Mouse (Mus musculus) CH12.LX (cell line): ENCODE results near the gene Map7d1. TPM values are rescaled to one million over a fixed set of nuclear protein-coding genes. Genes with fewer than 3 reads are reported as not detected.

Experiments used
- DNase-seq: peaks from one replicate; pipeline ENCODE4 v3.0.0-alpha.2; 2013; ENCODE audit errors: extremely low read depth
- H3K27ac ChIP-seq: 2 replicates; pipeline ENCODE4 v1.5.1; 2012; ENCODE audit warnings: low read depth, mild to moderate bottlenecking, control low read depth, moderate library complexity; ENCODE audit not compliant: insufficient read depth
- H3K27me3 ChIP-seq: replicated peaks from 2 replicates; pipeline ENCODE3; 2012; ENCODE audit warnings: inconsistent platforms
- H3K36me3 ChIP-seq, 2 experiments: replicated peaks in 1 of 2; 2 replicates each; pipeline versions ENCODE3 to v1.6.1; 2012; ENCODE audit warnings: inconsistent platforms in 1 of 2, low read length in 1 of 2, mild to moderate bottlenecking in 1 of 2, mixed read lengths in 1 of 2, moderate library complexity in 1 of 2; ENCODE audit not compliant: control insufficient read depth in 1 of 2, insufficient read depth in 1 of 2
- H3K4me1 ChIP-seq, 2 experiments: 2 replicates each; pipeline ENCODE4 v1.6.1; 2012; ENCODE audit warnings: inconsistent platforms in 1 of 2, moderate library complexity in 1 of 2; ENCODE audit not compliant: insufficient read depth in 2 of 2, control insufficient read depth in 1 of 2
- H3K4me2 ChIP-seq: 2 replicates; pipeline ENCODE4 v1.6.1; 2012; ENCODE audit warnings: low read depth, mild to moderate bottlenecking, control low read depth; ENCODE audit not compliant: poor library complexity, insufficient read depth, severe bottlenecking
- H3K4me3 ChIP-seq, 3 experiments: fragments of 150-350 bp in 1 of 3; sonication (generic) in 1 of 3; replicated peaks in 1 of 3; 2 replicates each; pipeline versions ENCODE3 to v1.5.1; 2011 to 2012; ENCODE audit warnings: low read depth in 2 of 3, low read length in 2 of 3, mild to moderate bottlenecking in 2 of 3, moderate library complexity in 2 of 3, control low read depth in 1 of 3, improper control_type of control experiment in 1 of 3, inconsistent platforms in 1 of 3, mixed read lengths in 1 of 3; ENCODE audit not compliant: poor library complexity in 1 of 3
- H3K79me2 ChIP-seq: replicated peaks from 2 replicates; pipeline ENCODE4 v1.6.1; 2012; ENCODE audit warnings: mild to moderate bottlenecking, moderate library complexity; ENCODE audit not compliant: control insufficient read depth, poor library complexity, insufficient read depth, severe bottlenecking; ENCODE audit errors: extremely low read depth
- H3K9ac ChIP-seq: 2 replicates; pipeline ENCODE4 v1.6.1; 2012; ENCODE audit warnings: low read depth, mild to moderate bottlenecking, control low read depth, moderate library complexity; ENCODE audit not compliant: insufficient read depth
- H3K9me3 ChIP-seq: replicated peaks from 2 replicates; pipeline ENCODE3; 2012; ENCODE audit warnings: low read length, inconsistent platforms, mixed read lengths
- BHLHE40 ChIP-seq: IDR thresholded peaks from 2 replicates; pipeline ENCODE4 v1.6.1; 2011; ENCODE audit warnings: mild to moderate bottlenecking, low read depth, low read length, improper control_type of control experiment
- CTCF ChIP-seq, 2 experiments: IDR thresholded peaks in 1 of 2; conservative IDR thresholded peaks in 1 of 2; 2 replicates each; pipeline ENCODE4 v1.5.1; 2011 to 2012; ENCODE audit warnings: low read depth in 2 of 2, low read length in 2 of 2, improper control_type of control experiment in 1 of 2, inconsistent platforms in 1 of 2, mild to moderate bottlenecking in 1 of 2, moderate library complexity in 1 of 2
- ELF1 ChIP-seq: IDR thresholded peaks from 2 replicates; pipeline ENCODE4 v1.6.1; 2014; ENCODE audit warnings: low read depth, mild to moderate bottlenecking, inconsistent platforms, low read length, improper control_type of control experiment
- EP300 ChIP-seq: IDR thresholded peaks from 2 replicates; pipeline ENCODE4 v1.6.1; 2011; ENCODE audit warnings: low read length, improper control_type of control experiment
- ETS1 ChIP-seq: conservative IDR thresholded peaks from 2 replicates; pipeline ENCODE4 v1.6.1; 2012; ENCODE audit warnings: low read depth, mild to moderate bottlenecking, inconsistent platforms, low read length, improper control_type of control experiment, moderate library complexity
- HCFC1 ChIP-seq: IDR thresholded peaks from 2 replicates; pipeline ENCODE4 v1.6.1; 2012; ENCODE audit warnings: low read depth, mild to moderate bottlenecking, inconsistent platforms, low read length, improper control_type of control experiment
- IRF4 ChIP-seq: IDR thresholded peaks from 2 replicates; pipeline ENCODE4 v1.6.1; 2014; ENCODE audit warnings: low read depth, mild to moderate bottlenecking, inconsistent platforms, low read length, improper control_type of control experiment
- JUN ChIP-seq: IDR thresholded peaks from 2 replicates; pipeline ENCODE4 v1.6.1; 2011; ENCODE audit warnings: low read depth, mild to moderate bottlenecking, low read length, improper control_type of control experiment, moderate library complexity; ENCODE audit not compliant: insufficient read depth
- KAT2A ChIP-seq: IDR thresholded peaks from 2 replicates; pipeline ENCODE4 v1.6.1; 2012; ENCODE audit warnings: low read length, improper control_type of control experiment, inconsistent platforms; ENCODE audit not compliant: insufficient replicate concordance
- MAFK ChIP-seq: IDR thresholded peaks from 2 replicates; pipeline ENCODE4 v1.6.1; 2011; ENCODE audit warnings: low read length, improper control_type of control experiment; ENCODE audit not compliant: insufficient replicate concordance
- MEF2A ChIP-seq: IDR thresholded peaks from 2 replicates; pipeline ENCODE4 v1.6.1; 2014; ENCODE audit warnings: low read depth, mild to moderate bottlenecking, inconsistent platforms, low read length, improper control_type of control experiment, borderline replicate concordance
- MXI1 ChIP-seq: IDR thresholded peaks from 2 replicates; pipeline ENCODE4 v1.6.1; 2011; ENCODE audit warnings: mild to moderate bottlenecking, low read depth, low read length, improper control_type of control experiment
- MYC ChIP-seq: IDR thresholded peaks from 2 replicates; pipeline ENCODE4 v1.6.1; 2011; ENCODE audit warnings: low read depth, mild to moderate bottlenecking, improper control_type of control experiment, low read length
- NELFE ChIP-seq: IDR thresholded peaks from 2 replicates; pipeline ENCODE4 v1.6.1; 2011; ENCODE audit warnings: low read depth, low read length, improper control_type of control experiment
- NRF1 ChIP-seq: IDR thresholded peaks from 2 replicates; pipeline ENCODE4 v1.6.1; 2014; ENCODE audit warnings: low read depth, mild to moderate bottlenecking, inconsistent platforms, low read length, improper control_type of control experiment, moderate library complexity
- POLR2A ChIP-seq: IDR thresholded peaks from 2 replicates; pipeline ENCODE4 v1.6.1; 2011; ENCODE audit warnings: low read depth, mild to moderate bottlenecking, improper control_type of control experiment, low read length
- POLR2AphosphoS2 ChIP-seq: IDR thresholded peaks from 2 replicates; pipeline ENCODE4 v1.6.1; 2011; ENCODE audit warnings: low read depth, low read length, improper control_type of control experiment
- RAD21 ChIP-seq: IDR thresholded peaks from 2 replicates; pipeline ENCODE4 v1.6.1; 2011; ENCODE audit warnings: low read depth, mild to moderate bottlenecking, low read length, improper control_type of control experiment, moderate library complexity
- SIN3A ChIP-seq: IDR thresholded peaks from 2 replicates; pipeline ENCODE4 v1.6.1; 2012; ENCODE audit warnings: low read length, improper control_type of control experiment, inconsistent platforms
- SMC3 ChIP-seq: IDR thresholded peaks from 2 replicates; pipeline ENCODE4 v1.6.1; 2011; ENCODE audit warnings: low read depth, low read length, improper control_type of control experiment
- TBP ChIP-seq: conservative IDR thresholded peaks from 2 replicates; pipeline ENCODE4 v1.6.1; 2011; ENCODE audit warnings: low read depth, low read length, improper control_type of control experiment
- TCF12 ChIP-seq: IDR thresholded peaks from 2 replicates; pipeline ENCODE4 v1.6.1; 2014; ENCODE audit warnings: low read depth, mild to moderate bottlenecking, inconsistent platforms, low read length, improper control_type of control experiment
- USF1 ChIP-seq: IDR thresholded peaks from 2 replicates; pipeline ENCODE4 v1.6.1; 2014; ENCODE audit warnings: low read depth, mild to moderate bottlenecking, inconsistent platforms, low read length, improper control_type of control experiment
- ZC3H11A ChIP-seq: IDR thresholded peaks from 2 replicates; pipeline ENCODE4 v1.6.1; 2012; ENCODE audit warnings: low read depth, mild to moderate bottlenecking, inconsistent platforms, low read length, improper control_type of control experiment
- ZMIZ1 ChIP-seq: IDR thresholded peaks from 2 replicates; pipeline ENCODE4 v1.6.1; 2012; ENCODE audit warnings: low read depth, mild to moderate bottlenecking, inconsistent platforms, low read length, improper control_type of control experiment
- ZNF384 ChIP-seq: IDR thresholded peaks from 2 replicates; pipeline ENCODE4 v1.6.1; 2012; ENCODE audit warnings: low read depth, low read length, improper control_type of control experiment, inconsistent platforms
- dilution Hi-C: fragments of 300-500 bp; cut with MboI; formaldehyde crosslinking; loops from 2 replicates; pipeline ENCODE4 v1.14.3; 2020; ENCODE audit warnings: low sequenced_read_pairs; ENCODE audit not compliant: extremely low pct_unique_long_range_greater_than_20kb, extremely low pct_ligation_motif_present
- in situ Hi-C: fragments of 300-500 bp; cut with MboI; formaldehyde crosslinking; loops from 3 replicates; pipeline ENCODE4 v1.14.3; 2019; ENCODE audit warnings: low sequenced_read_pairs, low pct_ligation_motif_present, low pct_unique_long_range_greater_than_20kb, mixed read lengths
- polyA plus RNA-seq: library from polyadenylated mRNA; unstranded; fragments of >175 nt; gene quantifications from 2 replicates; pipeline ENCODE4 v1.2.1, GENCODE M21; 2012; ENCODE audit warnings: low read depth; ENCODE audit not compliant: insufficient read length
- total RNA-seq, 2 experiments: library from RNA; depleted of rRNA; stranded (reverse); fragments of 300-350 nt in 1 of 2; fragments of >200 nt in 1 of 2; gene quantifications; 2 replicates each; pipeline ENCODE4 v1.2.3; 2012 to 2014

The Map7d1 gene
- total and polyA plus RNA-seq, 3 experiments = 12.5 to 62.2 (median 17.9) TPM

- H3K27me3 ChIP-seq = no peaks in the 10 kb centered on the region
- H3K27ac ChIP-seq = no peak overlapping the region
- H3K9ac ChIP-seq = no peak overlapping the region
- no peaks in the 10 kb centered on the region for H3K9me3 ChIP-seq
- dilution Hi-C loops = no loop called here
- no peak overlapping the region for H3K4me3 ChIP-seq
- H3K79me2 ChIP-seq = no peaks in the 10 kb centered on the region
- TF ChIP-seq NELFE (peak; percentile 45; the same call in 1 of the 2 replicates), CTCF (conservative IDR thresholded peaks at IDR 0.05 in 1 of 2, IDR thresholded peaks at IDR 0.05 in 1 of 2; ENCODE audit: low read depth in 2 of 2, low read length in 2 of 2) (peak; percentile 68 to 99), MEF2A (peak; percentile 53; the same call in 1 of the 2 replicates), JUN (0 out of 2 replicates have a peak, but pooled peaks have one; percentile 15), USF1 (no peak), ZC3H11A (peak; percentile 98), MYC (0 out of 2 replicates have a peak, but pooled peaks have one; percentile 53), IRF4 (peak; percentile 57), KAT2A (0 out of 2 replicates have a peak, but pooled peaks have one; percentile 26), POLR2AphosphoS2 (no peak), HCFC1 (peak; percentile 47; the same call in 1 of the 2 replicates), ELF1 (peak; percentile 39; the same call in 1 of the 2 replicates), MAFK (no peak), ZMIZ1 (no peak), TCF12 (no peak), SIN3A (peak; percentile 71), NRF1 (0 out of 2 replicates have a peak, but pooled peaks have one; percentile 40), RAD21 (peak; percentile 100), SMC3 (peak; percentile 100)
- peak; percentile 91 for DNase-seq
- H3K4me1 ChIP-seq = peaks cover 13 to 49% of the 10 kb centered on the region in 2 experiments
- in situ Hi-C loops = loop anchor here (5.0 kb wide), 2 partner anchors 35 to 75 kb away; partner anchors contain the start of gene Trappc3
- peaks cover 6 to 26% of the 10 kb centered on the region in 2 experiments for H3K36me3 ChIP-seq
- H3K4me2 ChIP-seq = peak overlapping the region; percentile 59
These were observed 28.9 kb downstream of the Map7d1 start for GRCm38 (mm10) chr4:126227077-126227761.

- TF ChIP-seq MEF2A (no peak), USF1 (no peak), KAT2A (no peak), ZNF384 (no peak), ETS1 (no peak), BHLHE40 (no peak), EP300 (no peak), POLR2A (no peak), MAFK (no peak), TBP (no peak), MXI1 (no peak), NELFE (no peak), IRF4 (no peak), TCF12 (no peak)
These were observed 29.5 kb downstream of the Map7d1 start for GRCm38 (mm10) chr4:126226640-126227039.

More at GRCm38 (mm10) chr4:126226640-126227039, 29.5 kb downstream of the Map7d1 start:
- Histone ChIP-seq H3K79me2 (no peaks in the 10 kb centered on the region), H3K9me3 (no peaks in the 10 kb centered on the region), H3K36me3 (peaks cover 4 to 20% of the 10 kb centered on the region in 2 experiments), H3K4me3 (no peak overlapping the region), H3K4me1 (peaks cover 13 to 43% of the 10 kb centered on the region in 2 experiments), H3K27me3 (no peaks in the 10 kb centered on the region), H3K27ac (no peak overlapping the region), H3K4me2 (no peak overlapping the region), H3K9ac (no peak overlapping the region)
- no peak for DNase-seq
- in situ Hi-C loops = loop anchor here (5.0 kb wide), 2 partner anchors 36 to 76 kb away; partner anchors contain the start of gene Trappc3
- dilution Hi-C loops = no loop called here
